Mouse (Mus musculus) mesoderm, embryonic 11.5 days (tissue): ENCODE measurements around the gene Rgma.

Source experiments
- DNase-seq: peaks from one replicate; pipeline ENCODE4 v3.0.0-alpha.2; 2012; ENCODE audit warnings: low read depth, low spot score

The Rgma gene

GRCm38 (mm10) chr7:73433637-73434335 lies 58.5 kb downstream of the Rgma start:
- DNase-seq = no peak

- DNase-seq = no peak
Measured at GRCm38 (mm10) chr7:73434336-73434677, 59.0 kb downstream of the Rgma start.

- no peak for DNase-seq
Measured at GRCm38 (mm10) chr7:73435685-73436084, 60.4 kb downstream of the Rgma start.

DNA sequence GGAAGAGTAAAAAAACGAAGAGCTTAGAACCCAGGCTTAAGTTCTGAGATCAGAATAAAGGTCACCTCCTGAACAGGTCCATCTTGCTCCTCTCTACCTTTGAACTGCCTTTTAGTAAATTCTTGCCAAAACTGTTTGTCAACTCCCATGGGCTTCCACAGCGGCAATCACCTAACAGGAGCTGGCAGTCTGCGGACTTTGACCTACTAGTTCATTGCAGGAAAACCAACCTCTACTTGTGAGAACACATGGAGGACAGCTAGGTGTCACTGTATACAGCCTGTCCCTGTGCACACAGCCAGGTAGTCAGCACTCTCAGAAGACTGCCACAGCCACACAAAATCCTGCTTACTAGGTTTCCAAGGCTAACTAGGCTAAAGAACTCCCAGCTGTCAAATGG lies 66.5 kb downstream of the Rgma start:
- DNase-seq = no peak

- DNase-seq = no peak
Measured at GRCm38 (mm10) chr7:73442246-73442645, 66.9 kb downstream of the Rgma start.

DNA sequence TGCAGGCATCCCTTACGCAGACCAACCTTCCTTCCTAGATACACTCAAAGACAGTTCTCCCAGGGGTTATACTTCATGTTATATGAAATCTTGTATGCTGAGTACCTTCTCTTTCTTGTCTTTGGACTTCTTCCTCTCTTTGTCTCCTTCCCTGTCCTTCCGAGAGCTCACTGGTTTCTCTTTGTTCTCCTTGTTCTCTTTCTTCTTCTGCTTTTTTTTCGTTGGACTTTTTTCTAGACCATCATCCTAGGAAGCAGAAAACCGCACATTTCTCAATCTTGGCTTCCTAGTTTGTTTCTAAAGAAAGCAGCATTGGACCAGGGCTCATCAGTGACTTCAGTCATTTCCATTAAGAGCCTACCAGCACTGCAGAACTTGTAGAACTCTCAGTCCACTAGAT lies 76.3 kb downstream of the Rgma start:
- no peak for DNase-seq

- no peak for DNase-seq
Measured at GRCm38 (mm10) chr7:73452187-73452808, 77.0 kb downstream of the Rgma start.

DNA sequence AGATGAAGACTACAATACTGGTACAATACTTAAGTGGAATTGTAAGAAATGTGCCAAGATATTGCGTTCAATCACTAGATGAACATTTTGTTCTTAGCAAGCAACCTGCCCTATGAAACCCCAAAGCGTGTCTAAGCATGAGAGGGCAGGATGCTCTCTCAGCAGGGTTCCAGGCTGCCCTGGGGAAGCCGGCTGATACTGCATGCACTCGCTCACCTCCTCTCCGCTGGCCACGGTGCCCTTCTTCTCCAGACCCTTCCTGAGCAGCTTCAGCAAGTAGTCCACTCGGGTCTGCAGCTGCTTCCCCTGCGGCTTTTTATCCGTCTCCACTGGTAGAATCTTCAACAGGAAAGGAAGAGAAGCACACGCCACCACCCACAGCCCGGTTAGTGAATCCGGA lies 78.8 kb downstream of the Rgma start:
- no peak for DNase-seq

- DNase-seq = no peak
Measured at GRCm38 (mm10) chr7:73463546-73463945, 88.2 kb downstream of the Rgma start.

- no peak for DNase-seq
Measured at GRCm38 (mm10) chr7:73467741-73468140, 92.4 kb downstream of the Rgma start.
